In genomic region chr6:51468891-51469561, GRCm38 (mm10) we compare ENCODE assay signal across 7 mouse cellular contexts. TPM values are rescaled to one million over a fixed set of nuclear protein-coding genes. Genes with fewer than 3 reads are reported as not detected.
DNase-seq lines count a peak whose midpoint lies in the region; ATAC-seq and TF ChIP-seq lines count a peak whose summit lies in the region.

No protein-coding gene starts in this region.

- no peaks in the 10 kb centered on the region; the same call in 1 of the 2 replicates for H3K4me1 ChIP-seq in embryonic facial prominence, embryonic 11.5 days (ENCODE audit: control insufficient read depth, insufficient read depth, low read length)
- peaks cover 32% of the 10 kb centered on the region for H3K4me1 ChIP-seq in limb, embryonic 10.5 days
- H3K4me1 ChIP-seq in midbrain, embryonic 12.5 days, result peaks cover 40% of the 10 kb centered on the region
- peaks cover 2% of the 10 kb centered on the region; the same call in 1 of the 2 replicates for H3K4me1 ChIP-seq in small intestine, adult 2 months (ENCODE audit: control insufficient read depth, insufficient read depth, insufficient read length, low read length)

- H3K4me2 ChIP-seq in embryonic facial prominence, embryonic 11.5 days (ENCODE audit: low read depth, low read length), result peak overlapping the region; percentile 21; the same call in 1 of the 2 replicates
- peak overlapping the region; percentile 70 for H3K4me2 ChIP-seq in midbrain, embryonic 12.5 days (replicated peaks)

- no peaks in the 10 kb centered on the region for H3K9me3 ChIP-seq in embryonic facial prominence, embryonic 11.5 days (replicated peaks; ENCODE audit: control insufficient read depth, low read length)
- no peaks in the 10 kb centered on the region for H3K9me3 ChIP-seq in limb, embryonic 10.5 days (replicated peaks)
- H3K9me3 ChIP-seq in midbrain, embryonic 12.5 days, result no peaks in the 10 kb centered on the region

- peak; percentile 85 for DNase-seq in adrenal gland, postnatal 14 days
- DNase-seq in embryonic facial prominence, embryonic 11.5 days (ENCODE audit: low spot score), result peak; percentile 82
- peak; percentile 98 for DNase-seq in heart, adult 11 months
- DNase-seq in kidney, adult 18-20 months, result peak; percentile 90
- DNase-seq in limb, embryonic 10.5 days (ENCODE audit: low spot score), result peak; percentile 87

- no peaks in the 10 kb centered on the region for H3K27me3 ChIP-seq in embryonic facial prominence, embryonic 11.5 days (ENCODE audit: control insufficient read depth, insufficient read depth, low read length)
- H3K27me3 ChIP-seq in limb, embryonic 10.5 days (ENCODE audit: low read depth, poor library complexity, severe bottlenecking), result no peaks in the 10 kb centered on the region
- H3K27me3 ChIP-seq in midbrain, embryonic 12.5 days, result no peaks in the 10 kb centered on the region
- H3K27me3 ChIP-seq in small intestine, adult 2 months (ENCODE audit: control insufficient read depth, insufficient read depth, low read length), result no peaks in the 10 kb centered on the region

- peak overlapping the region; percentile 98 for H3K4me3 ChIP-seq in embryonic facial prominence, embryonic 11.5 days (ENCODE audit: low read depth, low read length)
- peak overlapping the region; percentile 97 for H3K4me3 ChIP-seq in limb, embryonic 10.5 days
- H3K4me3 ChIP-seq in midbrain, embryonic 12.5 days, result peak overlapping the region; percentile 84
- peak overlapping the region; percentile 72 for H3K4me3 ChIP-seq in small intestine, adult 2 months (ENCODE audit: low read depth, low read length)

- TF ChIP-seq POLR2A in small intestine, adult 2 months (IDR thresholded peaks at IDR 0.05; ENCODE audit: low read depth, low read length), result peak; percentile 67; the same call in 1 of the 2 replicates

- TF ChIP-seq CTCF in small intestine, adult 2 months (IDR thresholded peaks at IDR 0.05; ENCODE audit: extremely low read depth, insufficient read length, insufficient replicate concordance, low read depth, low read length), result no peak

- H3K36me3 ChIP-seq in embryonic facial prominence, embryonic 11.5 days (replicated peaks; ENCODE audit: control insufficient read depth, insufficient read depth, low read depth, low read length), result peaks cover 4% of the 10 kb centered on the region
- H3K36me3 ChIP-seq in limb, embryonic 10.5 days, result peaks cover 61% of the 10 kb centered on the region
- H3K36me3 ChIP-seq in midbrain, embryonic 12.5 days, result peaks cover 46% of the 10 kb centered on the region
- H3K36me3 ChIP-seq in small intestine, adult 2 months (ENCODE audit: control insufficient read depth, insufficient read depth, low read length), result peaks cover 23% of the 10 kb centered on the region

- H3K27ac ChIP-seq in embryonic facial prominence, embryonic 11.5 days (replicated peaks; ENCODE audit: low read depth, low read length), result peak overlapping the region; percentile 100
- peak overlapping the region; percentile 99 for H3K27ac ChIP-seq in limb, embryonic 10.5 days
- H3K27ac ChIP-seq in midbrain, embryonic 12.5 days (replicated peaks), result peak overlapping the region; percentile 100
- H3K27ac ChIP-seq in small intestine, adult 2 months (ENCODE audit: insufficient read depth, low read depth, low read length), result peak overlapping the region; percentile 96

- WGBS in embryonic facial prominence, embryonic 11.5 days, result under 1% methylated on average over 63 of the region's 63 CpGs
- WGBS in limb, embryonic 10.5 days, result under 1% methylated on average over 63 of the region's 63 CpGs
- under 1% methylated on average over 63 of the region's 63 CpGs for WGBS in midbrain, embryonic 12.5 days
- under 1% methylated on average over 63 of the region's 63 CpGs for WGBS in small intestine, adult 2 months

- ATAC-seq in embryonic facial prominence, embryonic 11.5 days (replicated peaks; ENCODE audit: insufficient number of reproducible peaks, low FRiP score, low TSS enrichment, low read depth), result peak; percentile 20; the same call in 1 of the 2 replicates
- 0 out of 2 replicates have a peak, but pooled peaks have one; percentile 8 for ATAC-seq in midbrain, embryonic 12.5 days (ENCODE audit: low FRiP score, low read depth)

- H3K9ac ChIP-seq in embryonic facial prominence, embryonic 11.5 days (replicated peaks; ENCODE audit: low read length), result peak overlapping the region; percentile 100
- peak overlapping the region; percentile 99 for H3K9ac ChIP-seq in midbrain, embryonic 12.5 days (replicated peaks)

RNA-seq across cellular contexts. Expression of gene Hnrnpa2b1, which starts 0.7 kb away (rescaled TPM):
- total RNA-seq in adrenal gland, postnatal 14 days (2021), result 794 and 798 TPM in 2 replicates
- polyA plus RNA-seq in embryonic facial prominence, embryonic 11.5 days (2014; fragmentation: Nextera tagmentation; extraction: Ambion mirVana), result 1,622 and 1,840 TPM in 2 replicates
- 1,996 and 2,303 TPM in 2 replicates for polyA plus RNA-seq in limb, embryonic 10.5 days (2016; fragmentation: Nextera tagmentation; extraction: Ambion mirVana)
- 2,441 and 2,661 TPM in 2 replicates for polyA plus RNA-seq in midbrain, embryonic 12.5 days (2016; fragmentation: Nextera tagmentation; extraction: Ambion mirVana)
- polyA plus RNA-seq in small intestine, adult 2 months (2012; rRNA removed), result 8.2 and 20.9 TPM in 2 replicates

RNA-seq across cellular contexts. Expression of gene Cbx3, which starts 1.1 kb away (rescaled TPM):
- 111 and 114 TPM in 2 replicates for total RNA-seq in adrenal gland, postnatal 14 days (2021)
- polyA plus RNA-seq in embryonic facial prominence, embryonic 11.5 days (2014; fragmentation: Nextera tagmentation; extraction: Ambion mirVana), result 647 and 750 TPM in 2 replicates
- polyA plus RNA-seq in limb, embryonic 10.5 days (2016; fragmentation: Nextera tagmentation; extraction: Ambion mirVana), result 639 and 665 TPM in 2 replicates
- 615 and 674 TPM in 2 replicates for polyA plus RNA-seq in midbrain, embryonic 12.5 days (2016; fragmentation: Nextera tagmentation; extraction: Ambion mirVana)
- 0.75 and 1.9 TPM in 2 replicates for polyA plus RNA-seq in small intestine, adult 2 months (2012; rRNA removed)

RNA-seq across cellular contexts. Expression of gene Nfe2l3, which starts 36.6 kb away (rescaled TPM):
- 0.33 and 0.38 TPM in 2 replicates for total RNA-seq in adrenal gland, postnatal 14 days (2021)
- polyA plus RNA-seq in embryonic facial prominence, embryonic 11.5 days (2014; fragmentation: Nextera tagmentation; extraction: Ambion mirVana), result 1.5 and 1.6 TPM in 2 replicates
- 0.39 and 0.56 TPM in 2 replicates for polyA plus RNA-seq in limb, embryonic 10.5 days (2016; fragmentation: Nextera tagmentation; extraction: Ambion mirVana)
- polyA plus RNA-seq in midbrain, embryonic 12.5 days (2016; fragmentation: Nextera tagmentation; extraction: Ambion mirVana), result 5.4 and 5.9 TPM in 2 replicates
- polyA plus RNA-seq in small intestine, adult 2 months (2012; rRNA removed), result 0.48 and 1.6 TPM in 2 replicates

RNA-seq across cellular contexts. Expression of gene Snx10, which starts 54.7 kb away (rescaled TPM):
- 51.6 and 57.2 TPM in 2 replicates for total RNA-seq in adrenal gland, postnatal 14 days (2021)
- 26.5 and 27.5 TPM in 2 replicates for polyA plus RNA-seq in embryonic facial prominence, embryonic 11.5 days (2014; fragmentation: Nextera tagmentation; extraction: Ambion mirVana)
- 14.6 and 16.0 TPM in 2 replicates for polyA plus RNA-seq in limb, embryonic 10.5 days (2016; fragmentation: Nextera tagmentation; extraction: Ambion mirVana)
- 41.9 and 51.1 TPM in 2 replicates for polyA plus RNA-seq in midbrain, embryonic 12.5 days (2016; fragmentation: Nextera tagmentation; extraction: Ambion mirVana)
- 0.33 and 0.69 TPM in 2 replicates for polyA plus RNA-seq in small intestine, adult 2 months (2012; rRNA removed)

Comparison
In these comparisons a context has a peak if more than half of its experiments do, and no peak if none do; other contexts are left out.
1. Peak in every context shown above with its lines: DNase-seq, ATAC-seq, H3K4me3 ChIP-seq and H3K27ac ChIP-seq.
2. RNA of gene Hnrnpa2b1, which starts 0.7 kb away (polyA plus RNA-seq): 2,441 to 2,661 TPM in midbrain, embryonic 12.5 days, 1,996 to 2,303 TPM in limb, embryonic 10.5 days and 1,622 to 1,840 TPM in embryonic facial prominence, embryonic 11.5 days; 8.2 to 20.9 TPM in small intestine, adult 2 months; every median in the first group is over 10 times any median in the second.
3. RNA of gene Cbx3, which starts 1.1 kb away (polyA plus RNA-seq): 647 to 750 TPM in embryonic facial prominence, embryonic 11.5 days, 639 to 665 TPM in limb, embryonic 10.5 days and 615 to 674 TPM in midbrain, embryonic 12.5 days; 0.75 to 1.9 TPM in small intestine, adult 2 months; every median in the first group is over 100 times any median in the second.